Mouse (Mus musculus) limb, embryonic 14.5 days (tissue): Measurements from ENCODE around the gene Gria1. TPM values are rescaled to one million over a fixed set of nuclear protein-coding genes. Genes with fewer than 3 reads are reported as not detected.

Experiments used
- ATAC-seq: fragments of 200-750 bp; cut with Nextera tagmentation; 2 replicates; pipeline ENCODE4 v1.8.0; 2017; ENCODE audit warnings: low read depth, moderate number of reproducible peaks, moderate TSS enrichment; ENCODE audit not compliant: low FRiP score
- DNase-seq: peaks from one replicate; pipeline ENCODE4 v3.0.0-alpha.2; 2015; ENCODE audit warnings: low spot score
- H3K27ac ChIP-seq: fragments of 300-500 bp; sonication (generic); replicated peaks from 2 replicates; pipeline ENCODE4 v1.5.1; 2014; ENCODE audit warnings: low read depth, mild to moderate bottlenecking, low read length, moderate library complexity, mixed read lengths
- H3K27me3 ChIP-seq: fragments of 300-500 bp; sonication (generic); 2 replicates; pipeline ENCODE4 v1.6.1; 2014; ENCODE audit warnings: low read length, mixed read lengths; ENCODE audit not compliant: control insufficient read depth, insufficient read depth
- H3K36me3 ChIP-seq: fragments of 300-500 bp; sonication (generic); 2 replicates; pipeline ENCODE4 v1.6.1; 2014; ENCODE audit warnings: mild to moderate bottlenecking, low read length, moderate library complexity, mixed read lengths; ENCODE audit not compliant: control insufficient read depth, insufficient read depth
- H3K4me1 ChIP-seq: fragments of 300-500 bp; sonication (generic); 2 replicates; pipeline ENCODE4 v1.6.1; 2014; ENCODE audit warnings: antibody characterized with exemption, low read length, mixed read lengths; ENCODE audit not compliant: control insufficient read depth, insufficient read depth
- H3K4me2 ChIP-seq: fragments of 300-500 bp; sonication (generic); replicated peaks from 2 replicates; pipeline ENCODE4 v1.6.1; 2014; ENCODE audit warnings: low read depth, mild to moderate bottlenecking, low read length, moderate library complexity; ENCODE audit not compliant: severe bottlenecking
- H3K4me3 ChIP-seq: fragments of 300-500 bp; sonication (generic); replicated peaks from 2 replicates; pipeline ENCODE4 v1.5.1; 2014; ENCODE audit warnings: low read length
- H3K9ac ChIP-seq: fragments of 300-500 bp; sonication (generic); 2 replicates; pipeline ENCODE4 v1.6.1; 2014; ENCODE audit warnings: mild to moderate bottlenecking, low read depth, low read length, moderate library complexity; ENCODE audit not compliant: severe bottlenecking
- H3K9me3 ChIP-seq: fragments of 300-500 bp; sonication (generic); 2 replicates; pipeline ENCODE4 v1.6.1; 2016; ENCODE audit warnings: low read length; ENCODE audit not compliant: control insufficient read depth
- POLR2A ChIP-seq: fragments of 200-500 bp; IDR thresholded peaks from 2 replicates; pipeline ENCODE4 v1.8.0; 2012; ENCODE audit warnings: inconsistent platforms, mild to moderate bottlenecking, moderate library complexity, borderline replicate concordance; ENCODE audit not compliant: insufficient read depth, insufficient read length; ENCODE audit errors: extremely low read depth
- whole genome bisulfite sequencing: fragments of 180-500 bp; shearing (Covaris S2); extraction: QIAGEN DNeasy Blood & Tissue Kit; methylation state at CpG from one replicate; pipeline ENCODE4 v1.1.7; 2014; 5-methylcytosine and 5-hydroxymethylcytosine counted together
- polyA plus RNA-seq, 2 experiments: library from polyadenylated mRNA; depleted of rRNA in 1 of 2; stranded (reverse) in 1 of 2; unstranded in 1 of 2; fragments of >200 nt; fragmentation: Nextera tagmentation in 1 of 2; extraction: Ambion mirVana in 1 of 2; gene quantifications; 2 replicates each; pipeline versions ENCODE4 v1.2.1 to v1.2.3; 2012 to 2014

Gria1 gene
- polyA plus RNA-seq, 2 experiments = 1.7 to 2.2 TPM

DNA sequence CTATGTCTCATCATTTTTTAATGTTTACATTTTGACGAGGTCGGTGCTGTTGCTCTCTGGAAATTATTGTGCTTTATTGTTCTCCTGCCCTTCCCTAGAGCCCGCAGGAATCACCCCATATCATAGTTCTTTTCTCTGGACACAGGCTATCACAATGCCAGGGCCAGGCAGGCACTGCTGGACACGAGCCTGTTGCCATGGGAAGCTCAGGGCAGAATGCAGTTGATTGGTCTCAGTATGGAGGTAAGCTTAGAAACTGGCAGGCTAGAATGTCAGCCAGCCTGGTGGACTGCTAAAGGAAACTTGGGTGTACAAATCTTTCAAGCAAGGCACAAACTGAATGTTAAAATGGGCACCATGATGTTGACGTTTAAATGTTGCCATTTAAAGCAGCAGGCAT is 78.3 kb downstream of the Gria1 start:
- Histone ChIP-seq H3K36me3 (no peaks in the 10 kb centered on the region), H3K4me2 (no peak overlapping the region), H3K4me3 (no peak overlapping the region), H3K4me1 (no peaks in the 10 kb centered on the region), H3K27ac (no peak overlapping the region), H3K9me3 (no peaks in the 10 kb centered on the region), H3K9ac (no peak overlapping the region), H3K27me3 (no peaks in the 10 kb centered on the region)
- no peak for TF ChIP-seq POLR2A
- WGBS = 88% methylated on average over 5 of the region's 5 CpGs
- ATAC-seq (no peak), DNase-seq (no peak)

DNA sequence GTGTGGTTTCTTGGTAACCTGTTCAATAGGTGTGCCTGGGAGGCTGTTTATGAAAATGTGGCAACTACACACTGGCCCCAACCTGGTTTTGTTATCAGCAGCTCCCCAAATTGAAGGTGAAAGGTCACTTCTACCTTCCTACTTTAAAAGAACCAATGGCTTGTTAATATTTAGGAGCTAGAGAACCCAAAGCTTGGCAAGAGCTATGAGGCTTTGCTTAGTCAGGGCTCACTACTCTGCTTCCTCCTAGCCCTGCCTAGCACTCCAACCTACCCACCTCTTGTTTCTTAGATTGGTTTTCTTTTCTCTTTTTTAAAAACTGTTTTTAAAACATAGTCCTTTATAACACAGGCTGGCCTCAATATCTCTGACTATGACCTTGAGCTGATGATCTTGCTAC is 79.5 kb downstream of the Gria1 start:
- Histone ChIP-seq H3K4me1 (no peaks in the 10 kb centered on the region), H3K4me3 (no peak overlapping the region), H3K4me2 (no peak overlapping the region), H3K27ac (no peak overlapping the region), H3K9ac (no peak overlapping the region), H3K9me3 (no peaks in the 10 kb centered on the region), H3K27me3 (no peaks in the 10 kb centered on the region), H3K36me3 (no peaks in the 10 kb centered on the region)
- no peak for DNase-seq
- ATAC-seq = no peak
- no peak for TF ChIP-seq POLR2A

DNA sequence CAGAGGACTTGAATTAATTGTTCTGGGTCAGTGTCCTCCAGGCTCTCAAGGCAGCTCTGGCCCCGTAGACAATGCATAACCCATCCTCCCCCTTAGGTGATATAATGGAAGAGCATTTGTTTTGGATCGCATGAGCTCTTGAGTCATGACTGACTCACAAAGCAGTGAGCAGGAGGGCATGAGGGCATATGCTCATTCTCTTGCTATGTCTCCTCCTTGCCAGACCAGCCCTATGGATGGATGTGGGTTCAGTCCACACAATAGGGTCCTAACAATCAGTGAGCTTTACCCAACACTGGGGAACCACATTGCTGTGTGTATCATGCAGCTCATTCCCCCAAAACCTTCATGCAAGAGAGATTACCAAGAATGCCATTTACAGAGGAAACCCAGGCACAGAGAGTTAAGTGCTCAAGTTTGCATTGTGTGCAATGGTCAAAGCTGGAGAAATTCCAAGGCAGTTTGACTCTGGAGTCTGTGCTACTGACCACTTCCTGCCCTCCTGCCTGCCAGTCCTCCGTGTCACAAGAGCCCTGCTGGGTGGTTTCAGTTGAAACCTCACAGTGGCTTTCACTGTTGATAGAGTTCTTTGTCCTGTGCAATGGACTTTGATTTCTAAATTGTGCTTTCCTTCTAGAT is 80.2 kb downstream of the Gria1 start:
- no peak for TF ChIP-seq POLR2A
- no peak overlapping the region for H3K9ac ChIP-seq

DNA sequence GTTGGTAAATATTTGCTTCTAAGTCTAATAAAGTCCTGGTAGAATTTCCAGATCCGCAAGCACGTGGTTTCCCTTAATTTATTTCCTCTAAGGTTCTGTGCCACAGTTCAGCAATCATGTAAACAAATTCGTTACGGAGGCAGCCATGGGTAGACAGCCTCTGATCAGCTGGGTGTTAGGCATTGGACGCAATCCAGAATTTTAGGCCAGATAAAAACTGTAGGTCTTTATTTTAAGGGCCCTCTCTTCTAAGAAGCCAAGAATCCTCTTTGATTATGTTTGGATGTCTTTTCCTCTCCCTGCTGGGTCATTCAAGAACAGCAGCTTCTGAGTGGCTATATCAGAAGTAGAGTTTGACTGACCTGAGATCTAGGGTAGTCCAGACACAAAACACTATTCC is 89.3 kb downstream of the Gria1 start:
- Histone ChIP-seq H3K27me3 (no peaks in the 10 kb centered on the region), H3K9ac (no peak overlapping the region), H3K4me1 (no peaks in the 10 kb centered on the region), H3K4me3 (no peak overlapping the region), H3K36me3 (no peaks in the 10 kb centered on the region), H3K27ac (no peak overlapping the region), H3K4me2 (no peak overlapping the region), H3K9me3 (no peaks in the 10 kb centered on the region)
- ATAC-seq = no peak
- WGBS = 81% methylated on average over 5 of the region's 5 CpGs
- no peak for TF ChIP-seq POLR2A
- no peak for DNase-seq

More for the DNA sequence above, 80.2 kb downstream of the Gria1 start:
- no peaks in the 10 kb centered on the region for H3K36me3 ChIP-seq
- H3K4me3 ChIP-seq = no peak overlapping the region
- H3K9me3 ChIP-seq = no peaks in the 10 kb centered on the region
- ATAC-seq (no peak), DNase-seq (no peak)
- no peak overlapping the region for H3K4me2 ChIP-seq
- no peaks in the 10 kb centered on the region for H3K4me1 ChIP-seq
- no peaks in the 10 kb centered on the region for H3K27me3 ChIP-seq
- WGBS = 77% methylated on average over 3 of the region's 3 CpGs
- H3K27ac ChIP-seq = no peak overlapping the region

DNA sequence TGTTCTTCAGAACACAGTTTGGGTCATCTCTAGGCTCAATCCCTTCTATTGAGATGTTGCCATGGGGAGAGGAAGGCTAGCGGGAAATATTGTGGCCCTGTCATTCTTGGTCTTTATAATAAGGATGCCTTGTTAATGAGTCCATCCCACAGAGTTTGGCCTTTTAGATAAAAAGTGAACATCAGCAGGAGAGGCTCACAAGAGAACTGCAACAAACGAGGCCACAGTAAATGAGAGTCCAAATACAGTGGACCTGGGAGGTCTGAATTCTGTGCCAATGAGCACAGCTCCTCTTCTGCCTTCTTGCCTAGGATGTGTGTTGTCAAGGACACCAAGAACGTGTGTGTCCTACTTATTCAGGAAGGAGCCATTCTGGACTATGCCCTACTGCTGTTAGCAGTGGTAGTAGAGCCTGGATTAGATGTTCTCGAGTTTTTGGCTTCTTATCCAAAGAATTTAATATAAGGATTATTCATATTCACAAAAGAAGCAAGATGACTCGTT is 92.6 kb downstream of the Gria1 start:
- Histone ChIP-seq H3K27ac (no peak overlapping the region), H3K4me3 (no peak overlapping the region), H3K4me2 (no peak overlapping the region), H3K27me3 (no peaks in the 10 kb centered on the region), H3K9ac (no peak overlapping the region), H3K9me3 (no peaks in the 10 kb centered on the region), H3K36me3 (no peaks in the 10 kb centered on the region), H3K4me1 (no peaks in the 10 kb centered on the region)
- TF ChIP-seq POLR2A = no peak
- DNase-seq (no peak), ATAC-seq (no peak)
- WGBS = 74% methylated on average over 5 of the region's 5 CpGs
